12 mouse cellular contexts compared by ENCODE assay signal in genomic region chr19:14225061-14225696, GRCm38 (mm10).
DNase-seq lines count a peak whose midpoint lies in the region; ATAC-seq lines count a peak whose summit lies in the region.
"Had no signal": no experiment of that assay in that cellular context is flagged by ENCODE, and none has a peak within 500 bp of the region (broad histone marks: within the 10 kb centered on the region; RNA-seq: fewer than 3 reads in every experiment).

No protein-coding gene starts in this region.

- H3K27me3 ChIP-seq in midbrain, embryonic 10.5 days (ENCODE audit: low read depth, poor library complexity, severe bottlenecking): no peaks in the 10 kb centered on the region; the same call in 1 of the 2 replicates
- no peaks in the 10 kb centered on the region for H3K27me3 ChIP-seq in kidney, embryonic 15.5 days

- no peaks in the 10 kb centered on the region for H3K36me3 ChIP-seq in midbrain, embryonic 10.5 days
- H3K36me3 ChIP-seq in kidney, embryonic 15.5 days: no peaks in the 10 kb centered on the region

- no peak overlapping the region for H3K4me3 ChIP-seq in midbrain, embryonic 10.5 days
- H3K4me3 ChIP-seq in kidney, embryonic 15.5 days (replicated peaks): no peak overlapping the region

- H3K9ac ChIP-seq in kidney, embryonic 15.5 days: no peak overlapping the region
- H3K9ac ChIP-seq: liver, embryonic 14.5 days had no signal

- no peaks in the 10 kb centered on the region for H3K9me3 ChIP-seq in midbrain, embryonic 10.5 days (replicated peaks)
- H3K9me3 ChIP-seq in kidney, embryonic 15.5 days (replicated peaks): no peaks in the 10 kb centered on the region

- no peak overlapping the region for H3K27ac ChIP-seq in midbrain, embryonic 10.5 days (replicated peaks)
- H3K27ac ChIP-seq in kidney, embryonic 15.5 days: no peak overlapping the region
- H3K27ac ChIP-seq: liver, embryonic 14.5 days had no signal

- 67% methylated on average over 6 of the region's 6 CpGs for WGBS in midbrain, embryonic 10.5 days
- 75% methylated on average over 6 of the region's 6 CpGs for WGBS in kidney, embryonic 15.5 days

- no peak overlapping the region for H3K4me2 ChIP-seq in kidney, embryonic 15.5 days

- intact Hi-C loops in heart, postnatal 14 days (cut with DNase I): no loop called here

- H3K4me1 ChIP-seq in midbrain, embryonic 10.5 days: no peaks in the 10 kb centered on the region
- H3K4me1 ChIP-seq in kidney, embryonic 15.5 days: no peaks in the 10 kb centered on the region

- ATAC-seq in kidney, embryonic 15.5 days (replicated peaks; ENCODE audit: low FRiP score): no peak
- ATAC-seq: hindbrain, embryonic 16.5 days had no signal

- DNase-seq in layer of hippocampus, adult 11-12 months (ENCODE audit: low spot score): peak; percentile 24
- DNase-seq in layer of hippocampus, adult 9-10 months (ENCODE audit: low spot score): no peak
- DNase-seq in frontal cortex, adult 2 months (ENCODE audit: extremely low spot score in 1 of 2, low spot score in 1 of 2): peak; percentile 58 to 59
- peak; percentile 42 to 49 for DNase-seq in heart, postnatal 14 days
- peak; percentile 18 for DNase-seq in right cerebral cortex, postnatal 14 days
- no peak for DNase-seq in midbrain, embryonic 10.5 days (ENCODE audit: low spot score)
- no peak for DNase-seq in cerebellum, postnatal 36 days
- DNase-seq: cerebellum, adult 11-12 months; thymus, postnatal 36 days had no signal

Comparison
In these comparisons a context has a peak if more than half of its experiments do, and no peak if none do; other contexts are left out.
1. DNase-seq: peak in layer of hippocampus, adult 11-12 months (single experiment), frontal cortex, adult 2 months (2 of 2), heart, postnatal 14 days (2 of 2) and right cerebral cortex, postnatal 14 days (single experiment); none in layer of hippocampus, adult 9-10 months (single experiment), midbrain, embryonic 10.5 days (single experiment) and cerebellum, postnatal 36 days (0 of 2).